Mouse (Mus musculus): Measurements from ENCODE around the gene Exph5.

DNA sequence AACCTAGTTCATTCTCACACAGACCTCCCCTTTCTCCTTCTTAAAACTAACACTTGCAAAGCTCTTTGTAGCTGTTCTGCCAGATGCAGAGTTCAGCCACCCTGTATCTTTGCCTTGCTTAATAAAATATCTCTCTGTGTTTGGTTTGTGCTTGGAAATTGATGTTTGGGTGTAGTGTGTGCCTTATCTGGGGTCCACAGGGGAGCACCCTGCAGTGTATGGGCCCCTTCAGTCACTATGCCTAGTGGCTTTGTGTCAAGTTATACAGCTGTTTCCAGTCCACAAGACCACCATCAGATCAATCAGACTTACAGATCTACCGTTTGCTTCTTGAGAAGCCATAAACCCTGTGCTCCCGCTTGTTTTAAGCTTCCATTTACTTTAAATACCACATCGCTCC lies 108.0 kb downstream of the Exph5 start:
- TF ChIP-seq CTCF (IDR thresholded peaks at IDR 0.05; ENCODE audit: low read depth) (no peak), EP300 (optimal IDR thresholded peaks at IDR 0.05) (no peak)
